15 mouse cellular contexts compared by ENCODE assay signal in genomic region chr10:50904764-50905701, GRCm38 (mm10). TPM values are rescaled to one million over a fixed set of nuclear protein-coding genes. Genes with fewer than 3 reads are reported as not detected.
DNase-seq lines count a peak whose midpoint lies in the region; ATAC-seq and TF ChIP-seq lines count a peak whose summit lies in the region.
"Had no signal": no experiment of that assay in that cellular context is flagged by ENCODE, and none has a peak within 500 bp of the region (broad histone marks: within the 10 kb centered on the region; RNA-seq: fewer than 3 reads in every experiment).

No protein-coding gene starts in this region.

- no peaks in the 10 kb centered on the region for H3K36me3 ChIP-seq in forebrain, embryonic 11.5 days (ENCODE audit: control insufficient read depth, insufficient read depth, low read length)
- no peaks in the 10 kb centered on the region for H3K36me3 ChIP-seq in forebrain, embryonic 16.5 days (ENCODE audit: control insufficient read depth, insufficient read depth)
- no peaks in the 10 kb centered on the region for H3K36me3 ChIP-seq in neural tube, embryonic 15.5 days
- no peaks in the 10 kb centered on the region for H3K36me3 ChIP-seq in hindbrain, postnatal 0 days (ENCODE audit: insufficient read depth, low read length)

- peak; percentile 54 for DNase-seq in forebrain, embryonic 11.5 days (ENCODE audit: low spot score)
- peak; percentile 62 for DNase-seq in neural tube, embryonic 10.5 days (ENCODE audit: extremely low spot score, low spot score)
- no peak for DNase-seq in hindbrain, postnatal 0 days (ENCODE audit: low spot score)
- DNase-seq in layer of hippocampus, adult 9-10 months (ENCODE audit: low spot score) = no peak
- DNase-seq in frontal cortex, postnatal 10 days (ENCODE audit: low spot score in 2 of 2) = no peak
- DNase-seq: gastrocnemius, adult 2 months; liver, postnatal 0 days had no signal

- no peak overlapping the region for H3K27ac ChIP-seq in forebrain, embryonic 11.5 days (ENCODE audit: low read depth, low read length)
- no peak overlapping the region for H3K27ac ChIP-seq in forebrain, embryonic 16.5 days (ENCODE audit: low read length)
- no peak overlapping the region for H3K27ac ChIP-seq in neural tube, embryonic 15.5 days (replicated peaks)
- H3K27ac ChIP-seq in hindbrain, postnatal 0 days = no peak overlapping the region
- H3K27ac ChIP-seq: gastrocnemius, adult 2 months; left cerebral cortex, adult 2 months had no signal

- no peak for TF ChIP-seq CTCF in hindbrain, postnatal 0 days (IDR thresholded peaks at IDR 0.05; ENCODE audit: low read depth)

- H3K9me3 ChIP-seq in forebrain, embryonic 11.5 days (ENCODE audit: control insufficient read depth, low read length) = no peaks in the 10 kb centered on the region
- H3K9me3 ChIP-seq in forebrain, embryonic 16.5 days (ENCODE audit: control insufficient read depth, low read length) = no peaks in the 10 kb centered on the region
- H3K9me3 ChIP-seq in neural tube, embryonic 15.5 days (replicated peaks) = no peaks in the 10 kb centered on the region
- no peaks in the 10 kb centered on the region for H3K9me3 ChIP-seq in hindbrain, postnatal 0 days (ENCODE audit: low read length)

- peaks cover 94% of the 10 kb centered on the region for H3K27me3 ChIP-seq in forebrain, embryonic 11.5 days (ENCODE audit: control insufficient read depth, insufficient read depth, low read length)
- H3K27me3 ChIP-seq in forebrain, embryonic 16.5 days (replicated peaks; ENCODE audit: control insufficient read depth, insufficient read depth, low read length) = peaks cover 66% of the 10 kb centered on the region
- H3K27me3 ChIP-seq in neural tube, embryonic 15.5 days (replicated peaks) = peaks cover 97% of the 10 kb centered on the region
- peaks cover 89% of the 10 kb centered on the region for H3K27me3 ChIP-seq in hindbrain, postnatal 0 days (ENCODE audit: insufficient read depth, low read length)

- H3K9ac ChIP-seq in forebrain, embryonic 11.5 days (ENCODE audit: low read length) = no peak overlapping the region
- no peak overlapping the region for H3K9ac ChIP-seq in forebrain, embryonic 16.5 days (replicated peaks; ENCODE audit: low read depth, low read length)
- no peak overlapping the region for H3K9ac ChIP-seq in neural tube, embryonic 15.5 days (replicated peaks)
- no peak overlapping the region for H3K9ac ChIP-seq in hindbrain, postnatal 0 days (replicated peaks; ENCODE audit: low read length)
- H3K9ac ChIP-seq: liver, postnatal 0 days had no signal

- ATAC-seq in forebrain, embryonic 11.5 days (replicated peaks; ENCODE audit: low FRiP score) = no peak
- ATAC-seq in forebrain, embryonic 16.5 days = no peak; the same call in 1 of the 2 replicates
- ATAC-seq in neural tube, embryonic 15.5 days (ENCODE audit: low FRiP score) = no peak
- ATAC-seq in hindbrain, postnatal 0 days = 0 out of 2 replicates have a peak, but pooled peaks have one; percentile 4
- ATAC-seq in activated CD4-positive, CD25-positive, alpha-beta regulatory T cell, adult 4 months = no peak
- ATAC-seq: liver, postnatal 0 days had no signal

- WGBS in forebrain, embryonic 11.5 days = 1% methylated on average over 29 of the region's 29 CpGs
- 5% methylated on average over 29 of the region's 29 CpGs for WGBS in forebrain, embryonic 16.5 days
- WGBS in neural tube, embryonic 15.5 days = 6% methylated on average over 29 of the region's 29 CpGs
- 6% methylated on average over 29 of the region's 29 CpGs for WGBS in hindbrain, postnatal 0 days

- no peak overlapping the region for H3K4me2 ChIP-seq in forebrain, embryonic 11.5 days (ENCODE audit: low read depth, low read length, severe bottlenecking)
- no peak overlapping the region for H3K4me2 ChIP-seq in forebrain, embryonic 16.5 days (ENCODE audit: low read length)
- H3K4me2 ChIP-seq in neural tube, embryonic 15.5 days = no peak overlapping the region
- H3K4me2 ChIP-seq in hindbrain, postnatal 0 days (ENCODE audit: low read depth, low read length) = no peak overlapping the region
- H3K4me2 ChIP-seq: heart, embryonic 11.5 days had no signal

- no peak overlapping the region for H3K4me3 ChIP-seq in forebrain, embryonic 11.5 days (ENCODE audit: low read depth, low read length)
- no peak overlapping the region for H3K4me3 ChIP-seq in forebrain, embryonic 16.5 days (replicated peaks; ENCODE audit: low read length)
- H3K4me3 ChIP-seq in neural tube, embryonic 15.5 days (replicated peaks) = no peak overlapping the region
- no peak overlapping the region for H3K4me3 ChIP-seq in hindbrain, postnatal 0 days (ENCODE audit: low read length)
- H3K4me3 ChIP-seq: gastrocnemius, adult 2 months; left cerebral cortex, adult 2 months; megakaryocyte, embryonic 14.5 days had no signal

- H3K4me1 ChIP-seq in forebrain, embryonic 11.5 days (replicated peaks; ENCODE audit: control insufficient read depth, insufficient read depth, low read length) = peaks cover 18% of the 10 kb centered on the region
- H3K4me1 ChIP-seq in forebrain, embryonic 16.5 days (replicated peaks; ENCODE audit: control insufficient read depth, insufficient read depth, low read length) = peaks cover 9% of the 10 kb centered on the region
- peaks cover 12% of the 10 kb centered on the region; the same call in 1 of the 2 replicates for H3K4me1 ChIP-seq in neural tube, embryonic 15.5 days
- H3K4me1 ChIP-seq in hindbrain, postnatal 0 days (ENCODE audit: insufficient read depth, low read length) = no peaks in the 10 kb centered on the region

RNA-seq across cellular contexts. Expression of gene Sim1, which starts 10.5 kb away (rescaled TPM):
- 4.3 and 4.8 TPM in 2 replicates for polyA plus RNA-seq in forebrain, embryonic 11.5 days (2014; fragmentation: Nextera tagmentation; extraction: Ambion mirVana)
- 0.26 and 2.3 TPM in 2 replicates for polyA plus RNA-seq in forebrain, embryonic 16.5 days (2015; fragmentation: Nextera tagmentation; extraction: Ambion mirVana)
- 0.37 and 0.61 TPM in 2 replicates for polyA plus RNA-seq in neural tube, embryonic 15.5 days (2015; fragmentation: Nextera tagmentation; extraction: Ambion mirVana)
- total RNA-seq in hindbrain, postnatal 0 days (2014; rRNA removed) = 0.14 and 0.52 TPM in 2 replicates
- 0.03 and 0.09 TPM in 2 replicates for polyA plus RNA-seq in hindbrain, postnatal 0 days (2015; fragmentation: Nextera tagmentation; extraction: Ambion mirVana)
- under 1 TPM in 1 of 2 experiments, not detected in 1; 0.08 TPM for polyA plus RNA-seq in activated CD4-positive, CD25-positive, alpha-beta regulatory T cell, adult 4 months (2017; shearing (Covaris generic))
- total RNA-seq: common myeloid progenitor, adult 5-6 weeks; neutrophil, adult 5-6 weeks had no signal
- polyA plus RNA-seq: liver, postnatal 0 days had no signal

Comparison
In these comparisons a context has a peak if more than half of its experiments do, and no peak if none do; other contexts are left out.
1. DNase-seq: peak in forebrain, embryonic 11.5 days (single experiment) and neural tube, embryonic 10.5 days (single experiment); none in hindbrain, postnatal 0 days (single experiment), layer of hippocampus, adult 9-10 months (single experiment) and frontal cortex, postnatal 10 days (0 of 2).